Mouse (Mus musculus): ENCODE results near the gene Cttn.

The Cttn gene

DNA sequence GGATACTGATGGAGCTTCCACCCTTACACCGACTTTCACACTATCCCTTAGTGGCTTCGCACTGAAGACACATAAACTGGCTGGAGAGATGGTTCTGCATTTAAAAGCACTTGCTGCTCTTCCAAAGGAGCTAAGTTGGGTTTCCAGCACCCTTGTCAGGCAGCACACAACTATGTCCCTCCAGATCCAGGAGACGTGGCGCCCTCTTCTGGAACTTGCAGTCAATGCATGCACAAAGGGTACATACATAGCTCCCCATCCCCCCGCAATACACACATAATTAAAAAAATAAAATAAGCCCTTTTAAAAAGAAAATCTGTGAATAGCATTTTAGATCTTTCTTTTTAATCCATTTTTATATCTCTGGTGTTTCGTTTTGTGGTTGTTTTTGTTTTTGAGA, 83.3 kb downstream of the Cttn start:
- no peak for DNase-seq
